Mouse (Mus musculus) layer of hippocampus, postnatal 14 days (tissue): ENCODE measurements around the gene Gm21970. TPM values are rescaled to one million over a fixed set of nuclear protein-coding genes. Genes with fewer than 3 reads are reported as not detected.

ENCODE experiments used
- DNase-seq, 2 experiments: peaks; one replicate each; pipeline ENCODE4 v3.0.0; 2021 to 2022; ENCODE audit warnings: low spot score in 2 of 2, mixed read lengths in 1 of 2
- total RNA-seq, 2 experiments: library from RNA; stranded (reverse); gene quantifications; 2 replicates each; pipeline ENCODE4 v1.2.3; 2021

Gene Gm21970
- total RNA-seq, 2 experiments from 2014 or later: not detected

DNA sequence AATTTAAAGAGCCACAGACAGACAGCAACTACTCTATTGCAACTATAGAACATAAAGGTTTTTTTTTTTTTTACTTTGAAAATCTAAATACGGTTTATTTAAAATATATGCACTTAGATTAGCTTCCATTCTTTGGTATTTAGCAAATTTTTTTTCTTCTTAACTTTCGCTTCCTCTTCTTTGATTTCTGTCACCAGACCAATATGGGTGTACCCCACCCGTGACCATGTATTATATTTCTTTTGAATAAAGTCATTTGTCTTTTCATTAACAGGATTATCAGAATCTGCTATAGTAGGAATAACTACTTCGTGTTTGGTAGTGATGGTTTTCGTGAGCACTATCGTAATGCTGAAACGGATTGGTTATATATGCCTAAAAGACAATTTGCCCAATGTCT, 7.4 kb downstream of the Gm21970 start:
- no peak for DNase-seq

DNA sequence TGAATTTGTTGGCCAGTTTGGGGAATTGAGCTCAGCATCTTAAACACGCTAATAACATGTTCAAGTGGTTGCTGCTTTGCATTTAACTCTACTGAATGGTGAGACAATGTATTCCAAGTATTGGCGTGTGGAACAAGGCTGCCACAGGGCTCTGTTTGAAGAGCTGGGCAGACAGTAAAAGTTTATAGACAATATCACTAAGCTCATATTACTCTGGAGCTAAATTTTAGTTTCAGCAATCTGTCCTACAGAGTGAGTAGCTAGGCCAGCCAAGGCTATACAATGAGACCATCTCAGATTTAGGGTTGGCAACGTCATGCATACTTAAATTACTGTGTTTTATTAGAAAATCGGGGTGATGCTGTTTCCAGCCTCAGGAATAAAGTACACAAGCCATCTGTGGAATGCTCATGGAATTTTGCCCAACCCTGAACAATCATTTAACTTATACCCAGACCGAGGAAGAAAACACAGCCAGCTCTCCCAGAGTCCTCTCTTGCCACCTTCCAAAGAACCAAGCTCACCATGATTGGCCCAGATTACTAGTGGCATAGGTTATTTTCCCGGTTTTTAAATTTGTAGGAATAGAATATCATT, 10.1 kb downstream of the Gm21970 start:
- no peak for DNase-seq

DNA sequence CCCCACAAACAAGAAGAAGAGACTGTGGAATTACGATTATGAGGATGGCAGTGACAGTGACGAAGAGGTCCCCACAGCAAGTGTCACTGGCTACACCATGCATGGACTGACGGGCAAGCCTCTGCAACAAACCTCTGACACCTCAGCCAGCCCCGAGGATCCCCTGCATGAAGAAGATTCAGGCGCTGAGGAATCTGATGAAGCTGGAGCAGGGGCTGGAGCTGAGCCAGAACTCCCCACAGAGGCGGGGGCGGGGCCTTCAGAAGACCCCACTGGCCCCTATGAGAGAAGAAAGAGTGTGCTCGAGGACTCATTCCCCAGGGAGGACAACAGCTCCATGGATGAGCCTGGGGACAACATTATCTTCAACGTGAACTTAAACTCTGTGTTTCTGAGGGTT, 12.3 kb downstream of the Gm21970 start:
- DNase-seq: no peak

DNA sequence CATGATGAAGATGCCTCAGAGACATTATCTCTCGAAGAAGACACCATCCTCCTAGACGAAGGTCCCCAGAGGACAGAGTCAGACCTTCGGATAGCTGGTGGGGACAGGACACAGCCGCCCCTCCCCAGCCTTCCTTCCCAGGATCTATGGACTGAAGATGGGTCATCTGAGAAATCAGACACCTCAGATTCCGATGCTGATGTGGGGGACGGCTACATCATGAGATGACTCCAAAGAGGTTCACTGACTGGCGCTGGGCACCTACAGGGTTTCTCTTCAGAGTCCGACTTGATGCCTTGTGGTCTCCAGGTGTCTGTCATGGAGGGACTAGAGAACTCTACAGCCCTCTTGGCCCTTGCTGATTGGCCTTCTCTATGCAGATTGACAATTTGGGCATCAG, 12.7 kb downstream of the Gm21970 start:
- no peak for DNase-seq

DNA sequence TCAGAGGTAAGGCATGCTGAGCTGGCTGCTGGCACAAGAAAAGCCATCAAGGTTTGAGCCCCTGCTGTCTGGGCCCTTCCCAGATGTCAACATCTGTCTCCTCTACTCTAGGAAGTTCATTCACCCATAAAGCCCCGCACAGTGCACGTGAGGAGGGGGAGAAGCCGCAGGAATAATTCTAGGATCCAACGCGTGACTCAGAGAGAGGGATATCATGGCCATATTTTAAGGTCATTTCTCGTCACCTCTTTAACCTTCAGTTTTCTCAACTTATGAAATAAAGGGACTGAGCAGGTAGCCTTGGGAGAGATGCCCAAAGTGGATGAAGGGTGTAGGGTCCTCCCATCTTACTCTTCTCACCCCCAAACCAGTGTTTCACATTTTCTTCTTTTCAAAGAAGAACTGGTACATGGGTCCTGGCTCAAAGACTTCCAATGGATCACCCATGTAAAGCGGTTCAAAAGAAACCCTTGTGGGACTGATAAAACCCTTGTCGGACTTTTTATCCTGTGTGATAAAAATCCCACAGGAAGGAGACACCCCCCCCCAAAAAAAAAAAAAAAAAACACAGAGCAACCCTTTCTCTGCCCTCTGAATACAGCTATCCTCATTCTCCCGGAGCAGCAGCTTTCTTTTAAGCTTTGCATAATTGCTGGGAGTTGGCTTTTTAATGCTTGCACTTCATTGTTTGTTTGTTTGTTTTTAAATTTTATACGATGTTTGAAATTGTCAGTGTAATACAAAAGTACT, 13.5 kb downstream of the Gm21970 start:
- DNase-seq: no peak

DNA sequence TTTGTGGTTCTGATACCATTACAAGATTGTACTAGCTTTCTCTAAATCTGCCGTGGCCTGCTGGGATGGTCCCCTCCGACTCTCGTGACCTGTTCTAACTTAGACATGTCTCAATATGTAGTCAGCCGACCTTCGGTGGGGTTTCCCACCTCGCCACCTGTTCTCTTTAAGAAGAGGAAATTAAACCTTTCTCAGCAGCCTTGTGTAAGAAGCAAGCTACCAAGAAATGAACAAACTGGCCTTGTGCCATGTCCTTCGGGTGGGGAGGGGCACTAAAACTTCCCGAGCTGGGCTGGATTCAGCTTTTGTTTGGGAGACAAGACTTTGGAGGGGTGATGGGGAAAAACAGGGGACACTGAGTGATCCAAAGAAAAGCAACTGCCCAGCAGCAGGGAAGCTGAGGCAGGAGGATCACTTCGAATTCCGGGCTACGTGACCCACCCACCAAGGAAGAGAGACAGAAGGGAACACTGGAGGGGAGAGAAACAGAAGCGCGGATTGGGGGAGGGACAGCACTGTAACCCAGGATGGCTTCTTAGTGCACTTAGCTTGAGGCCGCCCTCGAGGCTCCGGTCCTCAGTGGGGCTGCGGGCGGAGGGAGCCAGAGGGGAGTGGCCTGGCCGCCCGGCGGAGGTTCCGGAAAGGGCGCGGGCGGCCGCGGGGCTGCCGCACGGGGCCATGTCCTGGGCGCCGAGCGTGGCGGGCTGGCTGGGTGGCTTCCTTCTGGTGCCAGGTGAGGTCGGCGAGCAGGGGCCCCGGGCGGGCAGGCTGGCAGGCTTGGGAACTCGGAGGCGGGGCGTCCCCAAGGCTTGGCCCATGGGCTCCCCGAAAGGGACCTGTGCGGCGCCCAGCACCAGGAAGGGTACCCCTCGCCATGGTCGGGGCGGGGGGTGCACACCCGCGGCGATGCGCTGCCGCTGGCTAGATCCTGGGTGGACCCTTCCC, 14.4 kb downstream of the Gm21970 start, which contains the start of gene Il10rb:
Il10rb (plus strand) TSS at position 525 of the 945 bp plus-strand sequence.
- DNase-seq: peak; percentile 24 to 39

DNA sequence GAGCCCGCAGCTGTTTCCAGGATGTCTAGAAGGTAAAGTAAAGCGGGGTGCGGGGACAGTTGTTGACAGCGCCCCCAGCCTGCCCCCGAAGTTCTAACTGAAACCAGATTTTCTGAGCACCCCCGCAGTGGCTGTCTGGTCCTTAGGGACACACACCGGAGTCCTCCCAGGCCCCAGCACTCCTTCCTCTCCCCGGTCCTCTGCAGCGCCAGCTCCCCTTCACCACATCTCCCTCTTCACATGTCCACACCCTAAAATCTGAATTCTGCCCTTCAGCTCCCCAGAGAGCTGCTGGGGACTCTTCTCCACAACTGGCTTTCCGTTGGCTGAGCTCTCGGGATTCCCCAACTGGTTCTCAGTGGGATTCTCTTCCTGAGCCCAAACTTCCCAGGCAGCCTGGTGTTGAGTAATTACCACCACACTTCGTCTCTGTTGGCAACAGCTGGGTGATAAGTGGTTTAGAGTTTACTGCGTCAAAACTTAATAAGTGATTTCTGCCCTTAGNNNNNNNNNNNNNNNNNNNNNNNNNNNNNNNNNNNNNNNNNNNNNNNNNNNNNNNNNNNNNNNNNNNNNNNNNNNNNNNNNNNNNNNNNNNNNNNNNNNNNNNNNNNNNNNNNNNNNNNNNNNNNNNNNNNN, 15.2 kb downstream of the Gm21970 start:
- DNase-seq: peak in 1 of 2 experiments; percentile 19

DNA sequence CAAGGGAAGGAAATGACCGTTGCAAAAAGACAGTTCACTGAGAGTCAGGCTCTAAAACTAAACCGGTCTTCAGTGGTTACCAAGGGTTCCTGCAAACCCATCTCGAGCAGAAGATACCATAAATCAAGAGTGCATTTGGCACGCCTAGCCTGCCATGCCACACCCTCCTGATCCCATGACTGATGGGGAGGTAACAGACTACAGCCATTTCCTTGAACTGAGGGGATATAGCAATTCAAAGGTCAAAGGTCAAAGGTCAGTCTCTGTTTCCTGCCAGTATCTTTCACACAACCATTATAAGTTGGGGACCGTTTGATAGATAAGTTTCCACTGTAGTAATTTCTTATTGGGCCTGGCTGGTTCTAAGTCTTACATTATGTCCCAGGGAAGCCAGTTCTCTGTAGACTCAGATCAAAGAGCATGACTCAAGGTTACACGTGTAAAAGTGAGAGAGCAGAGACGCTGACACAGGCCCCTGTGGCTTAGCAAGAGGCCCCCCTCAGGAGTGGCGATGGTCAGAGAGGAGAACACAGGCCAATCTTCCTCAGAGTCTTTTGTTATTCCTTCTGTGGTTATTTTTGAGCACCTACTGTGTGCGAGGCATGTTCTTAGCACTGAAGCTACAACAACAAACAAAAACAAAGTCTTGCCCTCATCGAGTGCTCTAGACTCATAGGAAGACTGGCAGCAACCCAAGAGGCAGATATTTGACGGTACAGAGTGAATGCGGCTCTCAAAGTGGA, 21.8 kb downstream of the Gm21970 start:
- no peak for DNase-seq

DNA sequence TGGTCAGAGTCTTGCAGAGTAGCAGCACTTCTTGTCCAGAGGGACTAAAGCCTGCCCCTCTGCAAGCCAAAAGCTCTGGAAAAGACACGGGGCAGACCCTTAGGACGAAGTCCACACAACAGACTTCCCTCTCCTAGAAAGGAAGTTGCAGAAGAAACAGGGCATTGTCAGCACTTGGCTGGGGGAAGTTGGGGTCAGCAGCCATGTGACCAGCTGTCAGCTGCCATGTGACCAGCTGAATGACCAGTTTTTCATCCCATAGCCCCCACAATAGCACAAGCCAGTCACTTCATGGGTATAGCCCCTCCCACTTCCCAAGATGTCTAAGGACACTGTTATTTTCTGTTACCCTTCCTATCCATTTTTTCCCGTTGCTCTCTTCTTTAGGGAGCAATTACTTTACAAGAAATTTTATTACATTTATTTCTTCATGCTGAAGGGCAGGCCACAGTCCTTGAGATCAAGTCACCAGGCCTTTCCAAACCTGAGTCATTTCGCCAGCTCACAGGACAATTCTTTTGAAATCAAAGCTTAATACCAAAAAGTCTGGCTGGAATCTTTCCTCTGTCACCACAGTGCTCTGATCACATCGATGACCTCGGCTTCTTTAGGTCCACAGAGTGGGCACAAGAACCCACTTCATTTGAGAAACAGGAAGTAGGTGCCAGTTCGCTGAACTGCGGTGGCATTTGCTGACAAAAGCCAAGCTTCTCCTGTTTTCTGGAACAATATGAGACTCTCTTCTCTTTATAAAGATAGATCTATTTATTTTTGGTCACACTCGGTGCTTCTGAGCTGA, 24.1 kb downstream of the Gm21970 start:
- peak in 1 of 2 experiments; percentile 17 for DNase-seq

DNA sequence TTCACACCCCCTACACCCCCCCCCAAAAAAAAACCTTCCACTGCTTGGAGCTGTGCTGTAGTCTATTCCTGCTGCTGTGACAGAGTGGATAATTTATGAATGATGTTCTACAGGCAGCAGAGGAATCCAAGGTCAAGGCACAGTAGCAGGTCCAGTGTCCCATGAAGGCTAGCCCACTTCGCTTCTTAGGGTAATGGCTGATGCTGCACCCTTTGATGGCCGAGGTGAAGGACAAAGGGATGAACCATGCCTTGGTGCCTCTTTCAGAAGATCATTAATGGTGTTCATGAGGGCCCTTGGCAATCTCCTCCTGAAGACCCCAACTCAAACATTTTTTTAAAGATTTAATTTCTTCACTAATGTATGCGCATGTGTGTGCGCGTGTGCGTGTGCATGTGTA, 24.8 kb downstream of the Gm21970 start:
- DNase-seq: no peak

DNA sequence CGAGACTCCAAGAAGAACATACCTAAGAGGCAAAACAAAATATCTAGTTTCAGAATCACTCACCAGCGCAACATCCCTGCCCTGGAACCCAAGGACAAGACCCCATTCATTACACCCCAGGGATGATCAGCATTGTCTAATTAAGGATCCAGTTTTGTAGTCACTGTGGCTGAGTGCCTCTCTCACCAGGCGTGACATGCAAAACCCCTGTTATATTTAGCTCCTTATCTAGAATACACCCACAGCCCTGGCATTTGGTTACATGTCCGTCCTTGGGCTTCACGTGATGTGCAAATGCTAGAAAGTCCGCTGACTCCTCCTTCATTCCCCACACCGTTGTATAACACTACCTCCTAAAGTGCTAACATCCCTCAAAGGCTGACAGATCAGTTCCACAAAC, 25.4 kb downstream of the Gm21970 start:
- no peak for DNase-seq

DNA sequence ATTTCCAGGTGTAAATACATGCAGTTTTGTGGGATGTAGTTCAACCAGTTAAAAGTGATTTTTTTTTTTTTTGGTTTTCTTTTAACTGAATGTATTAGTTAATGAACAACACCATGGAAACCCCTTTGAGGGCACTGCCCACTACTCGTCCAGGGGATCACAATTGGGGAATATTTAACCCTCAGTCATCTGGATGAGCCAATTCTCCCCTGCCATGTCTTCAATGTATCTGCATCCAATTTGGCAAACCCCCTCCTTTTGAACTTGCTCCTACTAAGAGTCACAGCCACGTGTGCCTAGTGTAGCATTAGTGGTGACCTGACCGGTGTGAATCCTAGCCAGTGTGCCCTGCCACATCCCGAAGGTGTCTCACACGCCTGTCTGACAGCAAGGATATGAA, 27.0 kb downstream of the Gm21970 start:
- no peak for DNase-seq

DNA sequence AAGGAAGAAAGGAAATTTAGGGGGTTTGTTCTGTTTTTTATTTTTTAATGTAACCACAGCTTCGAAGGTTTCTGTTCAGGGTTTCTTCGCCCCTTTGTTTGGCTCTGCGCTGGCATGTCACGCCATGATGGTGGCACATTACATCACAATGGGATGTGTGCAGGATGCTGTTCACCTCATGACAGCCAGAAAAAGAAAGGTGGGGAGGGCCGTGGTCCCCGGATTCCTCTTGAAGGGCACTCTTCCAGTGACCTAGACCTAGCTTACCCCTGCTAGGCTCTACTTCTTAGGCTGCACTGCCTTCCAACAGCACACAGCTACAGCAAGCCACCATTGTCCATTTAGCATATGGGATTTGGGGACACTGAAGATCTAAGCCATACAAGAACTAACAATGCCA, 34.3 kb downstream of the Gm21970 start:
- DNase-seq: no peak

DNA sequence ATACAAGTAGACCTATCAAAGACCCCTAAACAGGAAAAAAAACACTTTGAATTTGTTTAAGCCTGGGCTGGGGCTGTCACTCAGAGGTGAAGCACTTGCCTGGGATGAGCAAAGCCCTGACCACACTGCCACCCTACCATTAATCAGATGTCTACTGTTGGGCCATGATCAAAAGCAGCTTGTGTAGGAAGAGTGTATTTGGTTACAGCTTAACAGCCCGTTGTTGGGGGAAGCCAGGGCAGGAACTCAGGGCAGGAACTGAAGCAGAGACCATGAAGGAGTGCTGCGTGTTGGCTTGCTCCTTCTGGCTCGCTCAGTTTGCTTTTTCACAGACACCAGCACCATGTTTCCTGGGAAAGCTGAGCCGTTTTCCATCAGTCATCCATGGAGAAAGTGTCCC, 35.1 kb downstream of the Gm21970 start:
- DNase-seq: no peak

DNA sequence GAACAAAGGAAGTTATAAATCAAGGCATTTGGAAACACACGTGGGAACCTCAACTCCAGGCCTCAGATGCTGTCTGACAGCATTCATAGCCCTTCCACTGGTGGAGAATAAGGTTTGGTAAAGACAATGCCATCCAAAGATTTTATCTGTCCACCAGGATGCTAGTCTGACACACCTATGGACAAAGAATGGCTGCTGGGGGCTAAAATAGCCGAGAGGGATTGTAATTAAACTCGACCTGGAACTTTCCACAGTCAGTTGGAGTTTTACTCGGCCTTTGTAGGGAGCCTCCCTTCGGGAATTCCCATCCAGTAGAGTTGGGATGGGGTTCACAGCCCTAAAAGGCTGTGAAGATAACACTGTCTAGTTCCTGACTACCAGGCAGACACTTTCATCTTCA, 35.9 kb downstream of the Gm21970 start:
- DNase-seq: no peak

DNA sequence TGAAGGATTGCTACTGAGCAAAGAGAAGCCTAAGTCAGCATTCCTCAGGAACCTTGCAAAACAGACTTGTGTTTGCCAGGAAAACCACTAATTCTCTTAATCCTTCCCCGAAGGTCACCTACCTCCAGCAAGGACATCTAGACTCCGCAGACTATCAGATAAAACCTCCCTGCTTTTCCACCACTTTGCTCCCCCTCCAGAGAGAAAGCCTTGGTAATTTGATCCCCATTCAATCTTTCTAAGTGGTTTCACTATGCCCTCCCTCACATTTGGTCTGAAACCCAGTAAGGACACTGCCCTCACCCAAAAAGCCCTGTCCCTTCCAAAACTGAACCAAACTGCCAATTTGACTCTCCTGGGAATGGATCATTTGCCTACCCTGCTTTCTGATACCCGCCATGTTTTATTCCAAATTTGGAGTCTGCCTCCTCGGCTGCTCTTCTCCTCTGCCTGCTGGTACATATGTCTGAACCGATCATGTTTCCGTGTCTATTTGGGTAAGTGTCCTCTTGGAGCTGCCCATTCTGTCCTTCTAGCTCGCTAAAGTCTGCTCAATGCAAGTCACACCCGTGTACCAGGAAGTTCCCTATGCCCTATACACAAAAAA, 36.8 kb downstream of the Gm21970 start:
- DNase-seq: no peak

DNA sequence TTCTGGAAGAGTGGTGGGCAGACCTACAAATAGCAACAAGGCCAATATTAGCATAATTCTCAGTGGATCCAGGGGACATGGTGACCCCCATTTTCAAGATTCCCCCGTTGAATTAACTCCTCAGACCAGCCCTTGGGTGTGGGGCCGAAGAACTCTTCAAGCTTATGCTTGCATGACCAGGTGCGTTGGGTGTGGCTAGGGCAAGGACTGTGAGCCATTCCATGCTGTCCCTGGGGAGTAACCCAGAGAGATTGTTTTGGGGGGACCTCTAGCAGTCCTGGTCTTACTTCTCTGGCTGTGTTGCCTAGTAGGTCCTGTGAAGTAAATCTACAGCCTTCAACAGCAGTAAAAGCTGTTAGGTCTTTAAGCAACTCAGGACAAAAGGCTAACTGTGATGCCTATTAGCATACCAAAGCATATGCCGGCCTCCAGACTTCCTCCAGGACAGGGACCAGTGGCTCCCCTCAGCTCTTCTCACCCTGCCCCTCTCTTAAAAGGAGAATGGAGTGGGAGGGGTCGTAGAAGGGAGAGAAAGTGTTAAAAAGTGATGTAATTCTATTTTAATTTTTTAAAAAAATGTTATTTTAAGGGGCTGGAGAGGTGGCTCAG, 41.3 kb downstream of the Gm21970 start:
- DNase-seq: no peak

DNA sequence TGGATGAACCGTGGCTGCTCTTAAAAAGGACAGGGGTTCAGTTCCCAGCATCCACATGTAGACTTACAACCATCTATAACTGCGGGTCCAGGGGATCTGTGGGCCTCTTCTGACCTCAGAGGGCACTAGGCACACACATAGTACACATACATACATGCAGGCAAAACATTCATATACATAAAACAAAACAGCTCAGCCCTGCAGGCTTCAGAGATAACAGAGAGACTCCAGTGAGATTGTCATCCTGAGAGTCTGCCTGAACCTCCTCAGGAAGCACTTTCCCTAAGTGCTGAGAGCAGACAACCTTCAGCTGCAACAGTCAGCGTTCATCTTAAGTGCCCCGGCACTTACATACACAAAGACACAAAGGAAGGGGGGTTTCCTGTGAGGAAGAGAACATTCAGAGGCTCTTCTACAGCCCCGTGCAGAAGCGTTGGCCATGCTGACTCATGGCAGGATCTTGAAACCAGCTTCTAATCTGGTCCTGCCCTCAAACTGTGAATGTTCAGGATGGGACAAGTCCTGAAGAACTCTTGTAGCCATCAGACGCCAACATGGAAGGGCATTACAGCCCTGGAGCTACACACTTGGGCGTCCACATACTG, 41.9 kb downstream of the Gm21970 start:
- no peak for DNase-seq

DNA sequence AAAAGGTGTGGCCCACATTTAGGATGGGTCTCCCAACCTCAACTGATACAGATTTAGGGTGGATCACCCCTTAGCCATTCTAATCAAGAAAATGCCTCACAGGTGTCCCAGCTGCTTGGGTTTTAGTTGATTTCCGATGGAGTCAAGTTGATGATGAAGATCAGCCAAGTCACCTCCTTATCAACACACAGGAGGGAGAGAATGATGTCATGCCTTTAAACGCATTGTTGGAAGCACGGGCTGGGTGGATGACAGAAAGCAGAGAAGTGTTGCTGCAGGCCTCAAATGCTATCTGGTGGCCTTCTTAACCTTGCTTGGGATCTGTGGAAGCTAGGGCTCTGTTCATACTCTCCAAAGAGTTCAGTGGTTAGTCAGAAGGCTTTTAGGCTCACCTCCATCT, 42.6 kb downstream of the Gm21970 start:
- DNase-seq: no peak
